Mouse (Mus musculus): ENCODE results near the gene Dph2. TPM values are rescaled to one million over a fixed set of nuclear protein-coding genes. Genes with fewer than 3 reads are reported as not detected.

Dph2 gene
- polyA plus RNA-seq, 1 experiment: 45.8 TPM

DNA sequence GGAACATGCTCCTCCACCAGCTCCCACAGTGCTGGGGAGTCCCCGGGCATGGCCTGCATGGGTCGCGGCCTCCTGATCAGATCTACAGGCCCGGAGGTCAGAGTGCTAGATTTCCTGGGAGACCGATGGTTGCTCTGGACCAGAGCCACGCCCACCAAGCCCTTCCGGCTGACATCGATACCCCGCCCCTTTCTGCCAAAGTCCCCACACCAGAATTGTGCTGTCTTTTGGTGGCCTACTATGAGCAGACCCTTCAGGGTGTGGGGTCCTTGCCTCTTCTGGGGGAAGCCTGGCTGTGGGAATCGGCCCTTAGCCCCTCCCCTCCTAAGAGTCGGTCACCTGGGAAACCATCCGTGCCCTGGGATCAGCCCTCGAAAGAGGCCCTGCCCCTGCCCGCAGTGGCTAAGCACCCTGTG lies 19.4 kb downstream of the Dph2 start, which contains the start of gene Ccdc24:
Gene Ccdc24, minus strand, starts transcription at position 87 of the 416 bp plus-strand sequence.
- H3K36me3 ChIP-seq (ENCODE audit: control insufficient read depth, insufficient read depth, low read length): no peaks in the 10 kb centered on the region
- TF ChIP-seq CTCF (IDR thresholded peaks at IDR 0.05; ENCODE audit: borderline replicate concordance, control insufficient read depth, extremely low read depth, insufficient read depth, low read length, poor library complexity) (no peak), POLR2A (IDR thresholded peaks at IDR 0.05; ENCODE audit: control insufficient read depth, extremely low read depth, insufficient read depth, low read length, poor library complexity) (no peak)
- no peaks in the 10 kb centered on the region; the same call in 1 of the 2 replicates for H3K4me1 ChIP-seq (replicated peaks; ENCODE audit: control insufficient read depth, insufficient read depth, low read length)
- 48% methylated on average over 14 of the region's 14 CpGs for WGBS
- no peak within 1 kb of the TSS for H3K27ac ChIP-seq (ENCODE audit: control insufficient read depth, insufficient read depth, low read length)
- no peak for DNase-seq
- no peak within 1 kb of the TSS for H3K4me3 ChIP-seq (ENCODE audit: control insufficient read depth, insufficient read depth, low read length)
- no peaks in the 10 kb centered on the region for H3K27me3 ChIP-seq (ENCODE audit: control insufficient read depth, insufficient read depth, low read length)

DNA sequence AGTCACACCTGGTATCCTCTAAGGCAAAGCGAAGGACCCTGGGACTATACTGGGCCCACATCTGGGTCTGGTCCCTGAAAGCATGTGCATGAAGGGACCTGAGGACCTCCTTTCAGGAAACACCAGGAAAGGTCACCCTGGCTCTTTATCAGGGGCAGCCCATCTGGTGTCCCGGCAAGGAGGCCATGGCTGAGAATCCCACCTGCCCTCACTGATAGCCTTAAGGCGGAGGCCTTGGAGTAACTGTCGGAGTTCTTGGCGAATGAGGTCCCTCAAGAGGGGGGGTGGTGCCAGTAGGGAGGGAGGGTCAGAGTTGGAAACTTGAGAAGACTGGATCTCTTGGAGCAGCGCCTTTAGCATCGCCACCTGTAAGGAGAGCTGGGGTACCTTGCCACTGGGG lies 20.0 kb downstream of the Dph2 start:
- Histone ChIP-seq H3K36me3 (ENCODE audit: control insufficient read depth, insufficient read depth, low read length) (no peaks in the 10 kb centered on the region), H3K27ac (ENCODE audit: control insufficient read depth, insufficient read depth, low read length) (no peak overlapping the region), H3K27me3 (ENCODE audit: control insufficient read depth, insufficient read depth, low read length) (no peaks in the 10 kb centered on the region; the same call in 1 of the 2 replicates), H3K4me3 (ENCODE audit: control insufficient read depth, insufficient read depth, low read length) (no peak overlapping the region), H3K4me1 (replicated peaks; ENCODE audit: control insufficient read depth, insufficient read depth, low read length) (no peaks in the 10 kb centered on the region; the same call in 1 of the 2 replicates)
- no peak for DNase-seq
- TF ChIP-seq POLR2A (IDR thresholded peaks at IDR 0.05; ENCODE audit: control insufficient read depth, extremely low read depth, insufficient read depth, low read length, poor library complexity): no peak
- no peak for TF ChIP-seq CTCF (IDR thresholded peaks at IDR 0.05; ENCODE audit: borderline replicate concordance, control insufficient read depth, extremely low read depth, insufficient read depth, low read length, poor library complexity)
- WGBS: 91% methylated on average over 7 of the region's 7 CpGs

- Histone ChIP-seq H3K4me1 (replicated peaks; ENCODE audit: control insufficient read depth, insufficient read depth, low read length) (no peaks in the 10 kb centered on the region; the same call in 1 of the 2 replicates), H3K4me3 (ENCODE audit: control insufficient read depth, insufficient read depth, low read length) (no peak overlapping the region), H3K36me3 (ENCODE audit: control insufficient read depth, insufficient read depth, low read length) (no peaks in the 10 kb centered on the region), H3K27ac (ENCODE audit: control insufficient read depth, insufficient read depth, low read length) (no peak overlapping the region), H3K27me3 (ENCODE audit: control insufficient read depth, insufficient read depth, low read length) (no peaks in the 10 kb centered on the region; the same call in 1 of the 2 replicates)
- 48% methylated on average over 1 of the region's 1 CpGs for WGBS
- DNase-seq: no peak
- no peak for TF ChIP-seq POLR2A (IDR thresholded peaks at IDR 0.05; ENCODE audit: control insufficient read depth, extremely low read depth, insufficient read depth, low read length, poor library complexity)
- no peak for TF ChIP-seq CTCF (IDR thresholded peaks at IDR 0.05; ENCODE audit: borderline replicate concordance, control insufficient read depth, extremely low read depth, insufficient read depth, low read length, poor library complexity)
Observed at GRCm38 (mm10) chr4:117870437-117870836, 21.4 kb downstream of the Dph2 start.

DNA sequence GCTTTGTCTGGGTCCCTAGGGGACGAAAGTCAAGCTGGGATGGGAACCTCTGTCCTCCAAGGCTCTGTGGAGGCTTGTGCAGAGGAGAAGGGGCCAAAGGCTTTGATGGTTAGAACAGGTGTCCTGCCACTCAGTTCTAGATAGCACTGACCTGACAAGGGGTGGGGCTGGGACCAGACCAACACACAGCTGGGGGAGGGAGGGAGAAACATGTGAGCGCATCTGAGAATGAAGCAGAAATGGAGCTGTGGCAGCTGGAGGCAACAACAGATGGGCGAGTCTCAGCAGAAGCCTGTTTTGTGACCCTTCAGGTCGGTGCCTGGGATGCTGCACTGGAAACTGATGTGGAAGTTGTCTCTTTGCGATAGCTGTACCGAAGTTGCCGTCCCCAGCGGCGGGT lies 22.5 kb downstream of the Dph2 start:
- Histone ChIP-seq H3K36me3 (ENCODE audit: control insufficient read depth, insufficient read depth, low read length) (no peaks in the 10 kb centered on the region), H3K4me1 (replicated peaks; ENCODE audit: control insufficient read depth, insufficient read depth, low read length) (no peaks in the 10 kb centered on the region; the same call in 1 of the 2 replicates), H3K27me3 (ENCODE audit: control insufficient read depth, insufficient read depth, low read length) (no peaks in the 10 kb centered on the region; the same call in 1 of the 2 replicates), H3K27ac (ENCODE audit: control insufficient read depth, insufficient read depth, low read length) (no peak overlapping the region), H3K4me3 (ENCODE audit: control insufficient read depth, insufficient read depth, low read length) (no peak overlapping the region)
- 85% methylated on average over 9 of the region's 9 CpGs for WGBS
- TF ChIP-seq POLR2A (IDR thresholded peaks at IDR 0.05; ENCODE audit: control insufficient read depth, extremely low read depth, insufficient read depth, low read length, poor library complexity) (no peak), CTCF (IDR thresholded peaks at IDR 0.05; ENCODE audit: borderline replicate concordance, control insufficient read depth, extremely low read depth, insufficient read depth, low read length, poor library complexity) (no peak)
- no peak for DNase-seq

DNA sequence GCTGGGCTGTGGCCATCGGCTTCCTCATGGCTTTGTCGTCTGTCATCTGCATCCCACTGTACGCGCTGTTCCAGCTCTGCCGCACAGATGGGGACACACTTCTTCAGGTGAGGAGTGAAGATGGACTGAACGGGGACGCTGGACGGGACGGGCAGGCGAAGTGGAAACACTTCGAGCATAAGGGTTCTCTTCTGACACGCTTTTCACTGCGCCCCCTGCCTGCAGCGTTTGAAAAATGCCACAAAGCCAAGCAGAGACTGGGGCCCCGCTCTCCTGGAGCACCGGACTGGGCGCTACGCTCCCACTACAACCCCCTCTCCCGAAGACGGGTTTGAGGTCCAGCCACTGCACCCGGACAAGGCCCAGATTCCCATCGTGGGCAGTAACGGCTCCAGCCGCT lies 24.0 kb downstream of the Dph2 start:
- DNase-seq: peak; percentile 59
- H3K4me3 ChIP-seq (ENCODE audit: control insufficient read depth, insufficient read depth, low read length): no peak overlapping the region
- H3K27me3 ChIP-seq (ENCODE audit: control insufficient read depth, insufficient read depth, low read length): no peaks in the 10 kb centered on the region; the same call in 1 of the 2 replicates
- no peak for TF ChIP-seq POLR2A (IDR thresholded peaks at IDR 0.05; ENCODE audit: control insufficient read depth, extremely low read depth, insufficient read depth, low read length, poor library complexity)
- TF ChIP-seq CTCF (IDR thresholded peaks at IDR 0.05; ENCODE audit: borderline replicate concordance, control insufficient read depth, extremely low read depth, insufficient read depth, low read length, poor library complexity): peak; percentile 72; the same call in 1 of the 2 replicates
- no peaks in the 10 kb centered on the region; the same call in 1 of the 2 replicates for H3K4me1 ChIP-seq (replicated peaks; ENCODE audit: control insufficient read depth, insufficient read depth, low read length)
- H3K27ac ChIP-seq (ENCODE audit: control insufficient read depth, insufficient read depth, low read length): no peak overlapping the region
- WGBS: 19% methylated on average over 24 of the region's 24 CpGs
- H3K36me3 ChIP-seq (ENCODE audit: control insufficient read depth, insufficient read depth, low read length): no peaks in the 10 kb centered on the region

- Histone ChIP-seq H3K4me1 (replicated peaks; ENCODE audit: control insufficient read depth, insufficient read depth, low read length) (no peaks in the 10 kb centered on the region), H3K27ac (ENCODE audit: control insufficient read depth, insufficient read depth, low read length) (no peak overlapping the region), H3K36me3 (ENCODE audit: control insufficient read depth, insufficient read depth, low read length) (no peaks in the 10 kb centered on the region), H3K4me3 (ENCODE audit: control insufficient read depth, insufficient read depth, low read length) (no peak overlapping the region), H3K27me3 (ENCODE audit: control insufficient read depth, insufficient read depth, low read length) (no peaks in the 10 kb centered on the region; the same call in 1 of the 2 replicates)
- 48% methylated on average over 6 of the region's 6 CpGs for WGBS
- TF ChIP-seq POLR2A (IDR thresholded peaks at IDR 0.05; ENCODE audit: control insufficient read depth, extremely low read depth, insufficient read depth, low read length, poor library complexity): no peak
- TF ChIP-seq CTCF (IDR thresholded peaks at IDR 0.05; ENCODE audit: borderline replicate concordance, control insufficient read depth, extremely low read depth, insufficient read depth, low read length, poor library complexity): no peak
- DNase-seq: no peak
Observed at GRCm38 (mm10) chr4:117867000-117867399, 24.8 kb downstream of the Dph2 start.
